Mouse (Mus musculus) monocyte, adult 5-6 weeks (primary cell): ENCODE data around the gene Rlf. TPM values are rescaled to one million over a fixed set of nuclear protein-coding genes. Genes with fewer than 3 reads are reported as not detected.
"Not testable (repeated sequence)": the region's sequence is repeated elsewhere in the genome, so short reads cannot be mapped to it uniquely, and the experiment has no call there.

Experiments used
- ATAC-seq: fragments of 153-309, 156-312 bp; replicated peaks from 2 replicates; pipeline ENCODE4 v1.8.0; 2017; ENCODE audit warnings: mild to moderate bottlenecking; ENCODE audit not compliant: low TSS enrichment, insufficient number of reproducible peaks, severe bottlenecking, poor library complexity, low FRiP score
- total RNA-seq: library from RNA; stranded (forward); fragments of 200-1000, 200-491, 200-594 nt; gene quantifications from 3 replicates; pipeline ENCODE4 v1.2.3, GENCODE M21; 2017

Rlf gene
- total RNA-seq, 1 experiment from 2014 or later: 43.5 TPM

- no peak for ATAC-seq
These were observed 25.5 kb downstream of the Rlf start for GRCm38 (mm10) chr4:121189341-121189740.

DNA sequence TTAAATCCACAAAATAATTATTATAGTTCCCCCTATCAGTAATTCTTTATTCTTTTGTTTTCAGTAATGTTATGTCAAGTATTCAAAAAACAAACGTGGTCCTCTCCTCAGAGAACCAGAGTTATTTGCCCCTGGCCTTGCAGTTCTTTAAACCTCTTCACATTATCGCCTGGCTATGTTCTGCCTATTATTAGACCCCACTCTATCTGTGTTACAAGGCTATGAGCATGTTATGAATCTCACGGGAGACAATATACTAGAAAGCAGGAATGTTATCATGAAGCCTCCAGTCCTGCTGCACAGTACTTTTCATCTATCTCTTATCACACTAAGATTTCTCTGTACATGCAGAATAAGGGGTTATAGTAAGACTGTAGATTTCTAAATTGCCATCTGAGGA is 35.2 kb downstream of the Rlf start:
- no peak for ATAC-seq

DNA sequence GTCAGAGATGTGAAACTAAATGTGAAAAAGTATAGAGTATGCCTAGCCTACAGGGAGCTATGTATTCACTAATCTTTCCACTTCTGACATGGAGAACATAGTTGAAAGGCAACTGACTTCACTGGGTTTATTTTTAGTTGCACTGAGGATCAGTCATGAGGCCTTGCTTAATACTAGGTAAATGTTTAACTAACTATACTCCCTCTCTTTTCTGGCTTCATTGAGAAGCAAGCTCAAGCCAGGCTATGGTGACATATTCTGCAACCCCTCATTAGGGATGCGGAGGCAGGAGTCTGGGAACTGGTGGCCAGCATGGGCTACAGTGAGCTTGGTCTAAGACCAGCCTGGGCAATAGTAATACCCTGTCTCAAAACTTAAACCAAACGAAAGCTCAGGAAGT is 47.2 kb downstream of the Rlf start:
- no peak for ATAC-seq

- ATAC-seq: not testable (repeated sequence)
These were observed 48.2 kb downstream of the Rlf start for GRCm38 (mm10) chr4:121166697-121167096.

- no peak for ATAC-seq
These were observed 51.3 kb downstream of the Rlf start for GRCm38 (mm10) chr4:121163501-121164030.

DNA sequence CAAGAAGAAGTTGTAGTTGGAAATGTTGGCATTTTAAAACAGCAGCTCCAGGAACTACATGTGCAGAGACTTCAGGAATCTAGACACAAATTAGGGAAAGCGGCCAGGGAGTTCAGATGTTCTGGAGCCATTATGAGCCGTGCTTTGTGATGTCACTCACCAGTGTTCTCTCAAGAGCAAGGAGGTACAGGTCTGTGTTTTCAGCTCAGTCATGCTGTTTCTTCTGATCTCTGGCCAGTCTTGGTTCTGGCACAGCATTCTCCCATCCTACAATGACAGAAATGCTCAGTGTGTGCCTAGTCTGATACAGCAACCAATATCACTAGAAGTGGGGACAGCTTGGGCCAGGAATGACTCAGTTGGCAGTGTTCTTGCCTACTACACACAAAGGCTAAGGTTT is 105.8 kb downstream of the Rlf start, which contains the start of gene Tmco2:
TSS of gene Tmco2 (minus strand) at position 101 of the 400 bp plus-strand sequence.
- ATAC-seq: no peak

GRCm38 (mm10) chr4:121103304-121103703 is 111.6 kb downstream of the Rlf start:
- ATAC-seq: no peak

GRCm38 (mm10) chr4:121097650-121098378 is 117.1 kb downstream of the Rlf start, which contains the start of gene Zmpste24:
Zmpste24 (minus strand) TSS chr4:121098241.
- peak; percentile 80 for ATAC-seq

Other genes with a start within 250 kb of the Rlf start
- 53.3 to 79.2 TPM (median 60.5 TPM) in 3 replicates for gene Smap2, start 197.8 kb downstream of the Rlf start, total RNA-seq
- gene Col9a2, start 175.7 kb downstream of the Rlf start, total RNA-seq: not detected in 3 replicates
- 29.3 to 49.6 TPM (median 39.0 TPM) in 3 replicates for gene Zmpste24, start 116.8 kb downstream of the Rlf start, total RNA-seq
- 3.2 TPM in 1 of 3 replicates, not detected in the others for gene Tmco2, start 105.9 kb downstream of the Rlf start, total RNA-seq
- not detected in 3 replicates for gene Gm12888, start 109.8 kb upstream of the Rlf start, total RNA-seq
- not detected in 3 replicates for gene Gm12886, start 208.0 kb upstream of the Rlf start, total RNA-seq